Mouse (Mus musculus) embryonic fibroblast, embryonic 13.5 days (primary cell): ENCODE results near the gene Myo1e.

Source experiments
- CTCF ChIP-seq: IDR thresholded peaks from 2 replicates; pipeline ENCODE4 v1.5.1; 2011; ENCODE audit warnings: mild to moderate bottlenecking, control low read depth, low read length, moderate library complexity, borderline replicate concordance; ENCODE audit not compliant: insufficient read depth
- POLR2A ChIP-seq: IDR thresholded peaks from 2 replicates; pipeline ENCODE4 v1.6.1; 2011; ENCODE audit warnings: low read depth, mild to moderate bottlenecking, control low read depth, low read length, moderate library complexity

DNA sequence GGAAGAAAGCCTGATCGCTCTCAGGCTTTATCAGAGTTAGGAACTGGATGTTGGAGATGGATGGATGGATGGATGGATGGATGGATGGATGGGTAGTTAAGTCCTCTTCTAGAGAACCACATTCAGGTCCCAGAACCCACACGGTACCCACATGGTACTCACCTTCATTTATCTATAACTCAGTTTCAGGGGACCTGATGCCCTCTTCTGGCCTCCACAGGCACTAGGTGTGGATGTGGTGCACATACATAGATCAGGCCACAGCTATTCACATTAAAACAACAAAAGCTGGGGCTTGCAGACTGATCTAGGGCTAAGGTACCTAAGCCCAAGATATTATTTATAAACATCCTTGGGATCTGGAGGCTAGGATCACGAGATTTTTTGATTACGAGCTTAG is 117.2 kb downstream of the Myo1e start:
- TF ChIP-seq CTCF (peak; percentile 3; the same call in 1 of the 2 replicates), POLR2A (no peak)
